Mouse (Mus musculus) C2C12 (cell line): ENCODE measurements around the gene Ccdc183. TPM values are rescaled to one million over a fixed set of nuclear protein-coding genes. Genes with fewer than 3 reads are reported as not detected.
A peak's percentile ranks its signal among the peaks of the same experiment; 100 is the strongest.

Experiments used
- H3K27me3 ChIP-seq: one replicate; pipeline ENCODE4 v1.6.1; 2011; ENCODE audit not compliant: control insufficient read depth, insufficient read depth, insufficient read length
- H3K36me3 ChIP-seq: one replicate; pipeline ENCODE4 v1.6.1; 2011; ENCODE audit not compliant: control insufficient read depth, insufficient read depth
- H3K4me3 ChIP-seq: one replicate; pipeline ENCODE4 v1.5.1; 2011; ENCODE audit warnings: mild to moderate bottlenecking, control low read depth; ENCODE audit not compliant: poor library complexity, insufficient read depth, severe bottlenecking
- H3K79me2 ChIP-seq: one replicate; pipeline ENCODE4 v1.6.1; 2011; ENCODE audit not compliant: control insufficient read depth, insufficient read depth
- H3K79me3 ChIP-seq: one replicate; pipeline ENCODE4 v1.6.1; 2011; ENCODE audit warnings: low read depth, control low read depth
- H3ac ChIP-seq: one replicate; pipeline ENCODE3; 2011; ENCODE audit warnings: low read depth; ENCODE audit not compliant: control insufficient read depth, insufficient read length
- CEBPB ChIP-seq: IDR thresholded peaks from one replicate; pipeline ENCODE4 v1.6.1; 2011; ENCODE audit warnings: low read depth, mild to moderate bottlenecking, control low read depth, moderate library complexity
- CTCF ChIP-seq: IDR thresholded peaks from one replicate; pipeline ENCODE4 v1.5.1; 2011; ENCODE audit not compliant: control insufficient read depth, insufficient read depth, insufficient read length
- FOSL1 ChIP-seq: IDR thresholded peaks from one replicate; pipeline ENCODE4 v1.8.0; 2011; ENCODE audit warnings: mild to moderate bottlenecking, low read length; ENCODE audit not compliant: poor library complexity, insufficient read depth, severe bottlenecking
- MAX ChIP-seq: IDR thresholded peaks from one replicate; pipeline ENCODE4 v1.6.1; 2011; ENCODE audit warnings: mild to moderate bottlenecking, control low read depth
- MYOD1 ChIP-seq: IDR thresholded peaks from one replicate; pipeline ENCODE4 v1.6.1; 2011; ENCODE audit warnings: low read depth; ENCODE audit not compliant: control insufficient read depth, insufficient read length
- MYOG ChIP-seq: IDR thresholded peaks from one replicate; pipeline ENCODE4 v1.6.1; 2011; ENCODE audit not compliant: control insufficient read depth, insufficient read length; ENCODE audit errors: extremely low read depth
- USF1 ChIP-seq: IDR thresholded peaks from one replicate; pipeline ENCODE4 v1.6.1; 2011; ENCODE audit warnings: low read depth, mild to moderate bottlenecking, control low read depth, moderate library complexity
- polyA plus RNA-seq: library from polyadenylated mRNA; unstranded; fragments of >200 nt; fragmentation: generic; extraction: Trizol; gene quantifications from one replicate; pipeline ENCODE4 v1.2.1, GENCODE M21; 2012; ENCODE audit warnings: missing spikeins

The Ccdc183 gene
- polyA plus RNA-seq, 1 experiment = 0.15 TPM

GRCm38 (mm10) chr2:25574136-25574535 lies 43.3 kb downstream of the Ccdc183 start:
- Histone ChIP-seq H3K79me2 (peaks cover 20% of the 10 kb centered on the region), H3K79me3 (peaks cover 3% of the 10 kb centered on the region), H3K4me3 (peak overlapping the region; percentile 49), H3K27me3 (no peaks in the 10 kb centered on the region), H3ac (peak overlapping the region; percentile 72), H3K36me3 (peaks cover 6% of the 10 kb centered on the region)
- TF ChIP-seq CEBPB (no peak), MYOD1 (no peak), USF1 (no peak), FOSL1 (no peak), MYOG (no peak), CTCF (no peak), MAX (no peak)

- H3K36me3 ChIP-seq = peaks cover 6% of the 10 kb centered on the region
- TF ChIP-seq FOSL1 (no peak), MYOG (no peak), MAX (no peak), CEBPB (no peak), MYOD1 (no peak), CTCF (no peak), USF1 (no peak)
These were observed 44.4 kb downstream of the Ccdc183 start for GRCm38 (mm10) chr2:25573068-25573467.

GRCm38 (mm10) chr2:25571221-25571620 lies 46.3 kb downstream of the Ccdc183 start:
- TF ChIP-seq MAX (no peak), MYOD1 (no peak), USF1 (no peak), CEBPB (no peak), FOSL1 (no peak), CTCF (no peak), MYOG (no peak)
- peaks cover 20% of the 10 kb centered on the region for H3K79me2 ChIP-seq
- no peak overlapping the region for H3ac ChIP-seq
- peaks cover 3% of the 10 kb centered on the region for H3K79me3 ChIP-seq
- peaks cover 6% of the 10 kb centered on the region for H3K36me3 ChIP-seq
- H3K4me3 ChIP-seq = no peak overlapping the region
- H3K27me3 ChIP-seq = no peaks in the 10 kb centered on the region

More at GRCm38 (mm10) chr2:25573068-25573467, 44.4 kb downstream of the Ccdc183 start:
- peaks cover 3% of the 10 kb centered on the region for H3K79me3 ChIP-seq
- H3ac ChIP-seq = no peak overlapping the region
- no peak overlapping the region for H3K4me3 ChIP-seq
- H3K27me3 ChIP-seq = no peaks in the 10 kb centered on the region
- H3K79me2 ChIP-seq = peaks cover 20% of the 10 kb centered on the region

- peaks cover 19% of the 10 kb centered on the region for H3K79me2 ChIP-seq
- no peak overlapping the region for H3K4me3 ChIP-seq
- no peak overlapping the region for H3ac ChIP-seq
- TF ChIP-seq MYOD1 (no peak), CEBPB (no peak), MAX (no peak), MYOG (no peak), USF1 (no peak), CTCF (no peak), FOSL1 (no peak)
- peaks cover 18% of the 10 kb centered on the region for H3K36me3 ChIP-seq
- peaks cover 3% of the 10 kb centered on the region for H3K79me3 ChIP-seq
- H3K27me3 ChIP-seq = no peaks in the 10 kb centered on the region
These were observed 48.2 kb downstream of the Ccdc183 start for GRCm38 (mm10) chr2:25569323-25569722.

GRCm38 (mm10) chr2:25568473-25569019 lies 48.9 kb downstream of the Ccdc183 start:
- H3K4me3 ChIP-seq = no peak overlapping the region
- H3K27me3 ChIP-seq = no peaks in the 10 kb centered on the region
- H3K79me3 ChIP-seq = peaks cover under 1% of the 10 kb centered on the region
- TF ChIP-seq MYOG = no peak
- no peak for TF ChIP-seq USF1
- TF ChIP-seq CEBPB = no peak
- no peak for TF ChIP-seq CTCF
- no peak for TF ChIP-seq MYOD1
- no peak for TF ChIP-seq MAX
- TF ChIP-seq FOSL1 = no peak
- H3K79me2 ChIP-seq = peaks cover 11% of the 10 kb centered on the region
- peaks cover 26% of the 10 kb centered on the region for H3K36me3 ChIP-seq
- H3ac ChIP-seq = no peak overlapping the region
